Mouse (Mus musculus): ENCODE data around the gene Kif14. TPM values are rescaled to one million over a fixed set of nuclear protein-coding genes. Genes with fewer than 3 reads are reported as not detected.
"Not testable (repeated sequence)": the region's sequence is repeated elsewhere in the genome, so short reads cannot be mapped to it uniquely, and the experiment has no call there.

Kif14 gene
- total RNA-seq, 2 experiments from 2014 or later = 0.19 to 0.20 TPM

DNA sequence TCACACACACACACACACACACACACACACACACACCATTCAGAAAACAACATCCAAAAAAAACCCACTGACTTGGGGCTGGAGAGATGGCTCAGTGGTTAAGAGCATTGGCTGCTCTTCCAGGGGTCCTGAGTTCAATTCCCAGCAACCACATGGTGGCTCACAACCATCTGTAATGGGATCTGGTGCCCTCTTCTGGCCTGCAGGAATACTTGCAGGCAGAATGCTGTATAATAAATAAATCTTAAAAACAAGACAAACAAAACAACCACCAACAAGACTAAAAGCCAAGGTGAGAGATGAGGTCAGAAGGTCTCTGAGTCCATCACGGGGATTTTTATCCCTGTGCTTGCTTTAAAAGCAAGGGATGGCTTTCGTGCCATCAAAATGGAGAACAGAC lies 90.5 kb downstream of the Kif14 start:
- DNase-seq = not testable (repeated sequence)

DNA sequence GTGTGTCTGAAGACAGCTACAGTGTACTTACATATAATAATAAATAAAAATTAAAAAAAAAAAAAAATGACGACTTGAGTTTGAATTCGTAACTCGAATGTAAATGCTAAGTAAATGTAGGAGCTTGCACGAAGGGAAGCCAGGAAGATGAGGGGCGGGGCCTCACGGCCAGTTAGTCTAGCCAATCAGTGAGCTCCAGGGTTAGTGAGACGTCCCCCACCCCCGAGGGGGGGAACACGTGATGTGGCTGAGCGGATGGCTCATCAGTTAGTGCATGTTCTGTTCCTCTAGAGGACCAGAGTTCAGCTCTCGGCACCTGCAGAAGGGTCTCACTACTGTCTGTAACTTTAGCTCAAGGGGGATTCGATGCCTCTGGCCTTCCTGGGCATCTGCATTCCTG lies 91.3 kb downstream of the Kif14 start:
- DNase-seq = no peak

DNA sequence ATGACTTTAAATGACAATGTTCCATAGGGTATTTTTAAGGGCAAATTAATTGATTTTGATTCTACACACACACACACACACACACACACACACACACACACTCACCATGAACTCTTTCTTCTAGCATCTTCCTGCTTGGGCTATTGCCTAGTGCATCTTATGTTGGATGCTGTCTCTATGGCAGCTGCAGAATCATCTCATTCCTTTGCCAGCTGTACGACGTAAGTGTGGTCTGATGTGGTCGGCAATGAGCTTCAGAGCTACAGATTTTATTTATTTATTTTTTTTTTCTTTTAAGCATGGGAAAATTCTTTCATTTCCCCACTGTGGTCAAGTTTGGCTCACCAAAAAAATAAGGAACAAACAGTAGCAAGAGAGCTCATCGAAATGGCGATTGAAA lies 92.6 kb downstream of the Kif14 start:
- no peak for DNase-seq

DNA sequence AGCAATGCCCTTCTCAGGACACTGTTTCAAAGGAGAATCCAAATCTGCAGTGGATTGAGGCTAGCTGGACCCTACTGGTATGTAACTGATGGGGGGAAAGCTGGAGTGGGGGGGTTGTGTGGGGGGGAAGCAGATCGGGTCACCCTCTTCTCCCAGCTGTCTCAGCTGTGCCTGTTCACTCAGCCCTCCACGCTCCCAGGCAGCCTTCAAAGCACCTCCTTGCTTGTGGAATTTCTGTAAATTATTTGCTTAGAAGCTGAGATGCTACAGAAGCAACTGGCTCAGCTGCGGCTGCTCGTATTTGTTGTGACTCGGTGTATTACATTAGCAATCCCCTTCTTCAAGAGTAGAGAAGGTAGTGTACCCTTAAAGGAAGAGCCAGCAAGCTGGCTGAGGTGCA lies 93.1 kb downstream of the Kif14 start:
- DNase-seq = no peak

DNA sequence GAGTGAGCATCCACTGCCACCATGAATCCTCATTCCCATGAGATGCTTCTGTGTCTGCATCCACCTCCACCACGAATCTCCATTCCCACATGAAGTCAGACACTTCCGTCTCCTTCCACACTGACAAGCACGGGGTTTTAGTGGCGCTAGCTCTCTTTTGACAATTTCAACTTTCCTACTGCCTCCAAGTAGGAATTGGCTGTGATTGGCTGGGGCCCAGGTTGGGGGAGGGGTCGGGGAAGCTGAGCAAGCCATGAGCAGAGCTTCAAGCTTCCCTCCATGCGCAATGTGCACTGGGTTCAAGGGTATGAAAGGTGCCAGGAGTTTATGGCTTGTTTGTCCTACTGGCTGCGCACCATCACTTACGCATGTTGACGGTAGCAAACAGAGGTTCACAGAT lies 93.6 kb downstream of the Kif14 start:
- DNase-seq = no peak

DNA sequence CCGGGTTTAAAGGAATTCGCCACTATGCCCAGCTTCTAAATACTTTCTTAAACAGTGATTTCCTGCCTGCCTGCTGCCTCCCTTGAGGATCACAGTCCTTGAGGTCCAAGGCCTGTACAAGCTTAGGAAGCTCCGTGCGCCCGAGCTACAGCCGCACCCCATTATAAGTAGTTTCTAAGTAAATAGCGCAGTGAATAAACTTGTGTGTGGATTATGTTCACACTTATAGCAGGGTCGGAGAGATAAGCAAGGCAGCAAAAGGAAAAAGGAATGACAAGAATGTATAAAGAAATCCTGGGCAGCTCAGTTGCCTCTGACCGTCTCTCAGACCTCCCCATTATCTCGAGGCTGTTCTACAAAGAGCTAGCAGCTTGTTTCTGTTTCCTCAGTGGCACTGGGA lies 95.7 kb downstream of the Kif14 start:
- no peak for DNase-seq

DNA sequence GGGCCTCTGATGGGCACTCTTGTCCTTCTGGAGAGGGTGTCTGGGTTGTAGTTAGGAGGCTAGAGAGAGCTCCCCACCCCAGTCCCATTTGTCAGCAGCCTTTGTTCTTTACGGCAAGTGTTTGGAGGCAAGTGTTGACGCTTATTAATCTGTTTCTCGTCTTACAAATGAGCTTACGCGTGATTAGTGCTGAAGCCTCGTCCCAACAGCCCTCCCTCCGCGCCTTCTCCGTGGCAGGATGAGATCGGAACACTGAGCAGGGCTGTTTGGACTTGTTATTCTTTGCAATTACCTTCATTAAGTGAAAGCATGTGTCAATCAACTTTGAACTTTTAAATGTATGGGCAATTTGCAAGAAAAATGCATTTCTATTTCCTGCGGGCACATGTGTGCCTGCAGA lies 97.0 kb downstream of the Kif14 start:
- DNase-seq = no peak

DNA sequence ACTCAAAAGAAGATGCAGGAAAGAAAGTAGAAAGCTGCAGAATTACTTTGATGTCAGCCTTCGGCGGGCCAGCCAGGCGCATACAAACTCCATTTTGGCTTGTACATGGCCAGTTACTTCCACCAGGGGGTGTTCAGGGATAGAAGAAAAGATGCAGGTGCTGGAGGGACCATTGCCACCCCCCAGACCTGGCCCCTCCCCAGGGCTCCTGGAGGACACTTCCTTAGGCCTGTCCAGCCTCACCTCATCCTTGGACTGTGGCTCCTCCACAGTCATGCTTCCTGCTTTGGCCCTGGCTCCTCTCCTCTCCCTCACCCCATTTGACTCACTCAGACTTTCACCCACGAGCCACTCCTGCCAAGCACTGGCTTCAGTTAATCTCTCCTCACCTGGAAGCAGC lies 98.8 kb downstream of the Kif14 start:
- no peak for DNase-seq

DNA sequence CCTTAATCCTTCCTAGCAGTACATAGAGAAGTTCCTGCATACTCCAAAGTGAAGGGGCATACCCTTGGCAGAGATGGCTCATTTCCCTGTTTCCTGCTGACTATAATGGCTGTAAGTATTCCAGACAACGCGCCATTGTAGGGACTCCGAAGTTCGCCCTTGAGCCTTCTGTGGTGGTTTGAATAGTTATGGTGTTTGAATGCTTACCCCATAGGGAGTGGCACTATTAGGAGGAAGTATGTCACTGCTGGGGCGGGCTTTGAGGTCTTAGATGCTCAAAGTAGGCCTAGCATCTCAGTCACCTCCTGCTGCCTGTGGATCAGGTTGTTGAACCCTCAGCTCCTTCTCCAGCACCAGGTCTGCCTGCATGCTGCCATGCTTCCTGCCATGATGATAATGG lies 100.2 kb downstream of the Kif14 start:
- no peak for DNase-seq

DNA sequence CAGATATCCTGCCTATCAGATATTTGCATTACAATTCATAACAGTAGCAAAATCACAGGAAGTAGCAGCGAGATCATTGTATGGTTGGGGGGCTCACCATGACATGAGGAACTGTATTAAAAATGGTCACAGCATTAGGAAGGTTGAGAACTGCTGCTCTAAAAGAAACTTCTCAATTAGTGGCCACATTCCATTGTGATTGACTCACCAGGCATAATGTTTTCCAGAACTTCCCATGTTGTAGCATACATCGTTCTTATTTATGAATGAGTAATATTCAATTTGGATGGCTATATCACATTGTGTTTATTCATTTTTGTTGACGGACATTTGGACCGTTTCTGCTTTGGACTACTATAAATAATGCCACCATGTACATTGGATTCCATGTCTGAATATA lies 101.5 kb downstream of the Kif14 start:
- no peak for DNase-seq

DNA sequence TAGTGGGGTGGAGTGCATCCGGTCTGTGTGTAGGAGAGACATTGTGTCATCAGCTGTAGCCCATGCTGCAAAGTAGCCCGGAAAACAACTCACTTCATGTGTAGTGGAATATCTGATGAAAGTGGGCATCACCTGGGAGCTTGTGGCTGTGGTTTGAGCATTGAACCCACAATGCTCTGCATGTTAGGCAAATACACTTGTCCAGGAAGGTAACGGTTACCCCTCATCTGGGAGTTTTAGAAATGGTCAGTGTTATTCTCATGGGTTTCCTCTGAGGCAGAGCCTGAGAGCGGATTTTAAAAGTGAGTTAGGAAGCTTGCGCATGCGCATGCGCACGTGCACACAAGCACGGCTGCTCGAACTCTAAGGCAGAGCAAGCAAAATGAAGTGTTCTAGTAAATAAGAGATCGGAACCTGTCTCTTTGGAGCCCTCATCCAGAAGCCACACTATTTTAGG lies 102.6 kb downstream of the Kif14 start:
- DNase-seq = no peak

DNA sequence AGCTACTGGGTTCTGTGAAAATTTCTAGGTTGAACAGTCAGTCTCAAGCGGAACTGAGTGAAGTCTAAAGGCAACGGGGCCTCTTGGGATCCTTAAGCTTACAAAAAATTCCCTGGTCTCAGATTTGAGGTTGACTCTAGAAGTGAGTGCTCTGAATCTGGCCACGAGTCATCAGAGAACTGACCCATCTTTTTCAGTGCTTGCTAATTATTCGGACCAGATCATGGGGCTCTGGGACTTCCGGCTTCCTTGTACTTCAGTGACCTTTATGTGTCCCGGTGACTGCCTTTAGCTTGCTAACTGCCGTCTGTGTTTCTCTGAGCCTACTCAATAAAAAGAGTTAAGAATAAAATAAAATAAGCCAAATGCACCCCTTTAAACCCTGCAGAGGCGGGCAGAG lies 103.1 kb downstream of the Kif14 start:
- DNase-seq = no peak

DNA sequence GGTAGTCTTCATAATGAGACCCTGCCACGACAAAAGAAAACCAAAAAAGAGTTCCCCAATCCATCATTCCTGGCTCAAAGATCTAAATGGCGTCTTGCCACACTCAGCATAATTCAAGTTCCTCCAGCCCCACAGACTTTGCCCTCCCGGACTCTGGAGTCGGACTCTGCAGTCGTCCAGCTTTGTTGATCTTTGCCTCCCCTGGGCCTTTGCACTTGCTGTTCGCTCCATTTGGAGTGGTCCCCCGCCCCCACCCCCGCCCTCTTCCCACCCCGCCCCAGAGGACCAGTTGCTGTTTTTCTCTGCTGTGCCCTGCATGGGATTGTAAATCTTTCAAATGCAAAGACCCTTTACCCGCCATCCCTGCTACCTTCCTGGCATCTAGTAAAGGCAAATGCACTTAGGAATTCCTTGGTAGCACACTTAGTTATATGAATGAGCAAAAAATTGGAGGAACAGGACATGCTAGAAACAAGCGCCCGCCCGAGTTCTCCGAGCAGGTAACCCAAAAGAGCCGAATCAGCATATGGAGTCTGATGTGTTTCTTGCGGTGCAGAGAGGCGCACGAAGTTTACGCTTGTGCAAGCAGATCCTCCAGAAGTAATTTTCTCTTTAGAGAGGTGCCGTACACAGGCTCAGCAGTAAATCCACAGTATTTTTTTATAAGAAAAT lies 103.6 kb downstream of the Kif14 start:
- no peak for DNase-seq

DNA sequence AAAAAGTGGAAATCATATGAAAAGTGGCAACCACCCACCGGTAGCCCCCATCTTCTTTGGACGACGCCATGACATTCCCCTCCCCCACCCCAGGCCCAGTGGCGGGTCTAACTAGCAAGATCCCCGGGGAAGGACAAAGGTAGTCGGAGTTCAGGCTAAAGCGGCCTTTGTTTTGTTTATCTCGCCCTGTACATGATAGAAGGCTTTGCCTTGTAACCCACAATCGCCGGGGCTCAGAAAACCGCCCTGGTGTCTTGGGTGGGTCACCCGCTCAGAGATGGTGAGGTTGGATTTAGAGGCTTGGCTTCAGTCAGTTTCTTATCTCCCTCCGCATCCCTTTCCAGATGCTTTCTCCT lies 104.1 kb downstream of the Kif14 start:
- no peak for DNase-seq

DNA sequence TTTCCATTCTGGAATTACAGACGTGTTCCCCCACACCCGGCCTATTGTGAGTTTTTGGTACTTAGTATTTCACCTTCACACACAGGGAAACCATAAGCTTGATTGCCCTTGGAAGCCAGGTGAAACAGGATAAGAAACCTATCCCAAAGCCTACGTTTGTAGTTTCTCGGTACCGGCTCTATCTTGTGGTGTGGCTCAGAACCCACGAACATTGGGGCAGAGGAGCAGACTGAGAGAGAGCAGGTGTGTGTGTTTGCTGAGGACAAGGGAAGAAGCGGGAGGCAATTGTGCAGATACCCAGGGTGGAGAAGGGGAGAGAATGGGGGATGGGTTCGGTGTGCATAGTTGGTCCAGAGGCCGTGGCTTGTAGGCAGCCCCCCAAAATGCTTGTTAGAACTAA lies 104.8 kb downstream of the Kif14 start:
- no peak for DNase-seq

DNA sequence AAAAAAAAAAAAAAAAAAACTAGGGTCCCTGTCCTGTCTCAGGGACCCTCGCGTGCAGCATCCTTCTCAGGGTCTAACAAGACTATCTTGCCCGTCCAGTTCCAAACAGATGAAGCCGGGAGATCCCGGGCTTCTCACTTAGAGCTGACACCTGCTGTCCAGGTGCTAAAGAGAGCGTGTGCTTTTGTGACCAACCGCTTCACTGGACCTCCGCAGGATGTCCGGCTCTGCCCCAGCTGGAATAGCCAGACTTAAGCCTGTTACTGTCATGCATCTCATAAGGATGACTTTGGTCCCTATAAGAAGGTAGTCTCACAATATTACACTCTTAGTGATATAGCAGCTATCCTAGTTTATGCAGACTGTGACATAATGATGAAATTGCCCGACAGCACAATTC lies 105.4 kb downstream of the Kif14 start:
- DNase-seq = no peak

DNA sequence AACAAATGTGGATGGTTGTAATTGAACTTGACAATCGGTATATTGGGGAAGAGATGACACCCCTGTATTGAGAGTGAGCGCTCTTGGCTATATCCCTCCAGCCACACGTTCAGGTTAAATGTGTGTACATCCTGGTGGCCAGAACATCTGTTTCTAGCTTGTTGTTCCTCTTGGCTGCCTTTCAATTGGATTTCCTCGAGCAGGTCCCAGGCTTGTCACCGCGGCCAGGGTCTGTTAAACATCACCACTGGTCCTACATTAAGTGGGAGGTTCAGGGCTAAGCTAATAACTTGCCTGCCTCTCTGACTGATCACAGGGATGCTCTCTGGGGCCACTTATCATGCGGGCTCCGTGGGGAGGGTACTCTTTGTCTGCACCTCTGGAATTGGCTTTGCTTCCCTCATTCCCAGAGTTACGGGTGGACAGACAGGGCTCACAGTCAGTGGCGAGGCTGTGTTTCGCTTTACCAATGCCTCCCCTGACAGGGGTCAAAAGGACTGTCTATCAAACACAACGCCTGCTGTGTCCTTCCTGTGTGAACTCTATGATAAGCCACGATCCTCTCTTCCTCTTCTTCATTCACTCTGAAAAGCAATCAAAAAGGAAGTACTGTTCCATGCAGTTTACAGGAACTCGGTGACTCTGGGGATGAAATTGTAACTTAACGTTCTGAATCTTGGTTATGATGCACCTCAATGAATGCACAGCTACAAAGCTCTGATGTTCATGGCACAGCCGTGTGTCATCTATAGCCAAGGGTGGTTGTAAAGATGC lies 111.9 kb downstream of the Kif14 start:
- no peak for DNase-seq

DNA sequence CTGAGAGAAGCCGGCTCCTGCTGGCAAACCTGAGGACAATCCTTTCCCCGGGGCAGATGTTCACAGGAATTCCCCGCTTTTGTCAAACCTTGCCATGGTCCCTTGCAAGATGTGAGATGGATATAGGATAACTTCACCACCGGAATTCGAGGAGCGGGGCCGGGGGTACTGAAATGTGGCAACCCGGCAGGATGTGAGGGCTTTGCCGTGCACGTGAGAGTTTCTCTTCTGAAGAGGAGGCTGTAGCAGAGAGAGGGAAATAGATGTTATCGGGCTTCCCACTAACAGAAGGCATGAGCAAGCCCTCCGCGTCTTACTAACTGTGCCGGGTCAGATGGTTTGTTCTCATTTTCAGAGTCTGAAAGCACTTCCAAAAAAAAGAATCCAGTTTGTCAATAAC lies 113.2 kb downstream of the Kif14 start:
- DNase-seq = no peak

DNA sequence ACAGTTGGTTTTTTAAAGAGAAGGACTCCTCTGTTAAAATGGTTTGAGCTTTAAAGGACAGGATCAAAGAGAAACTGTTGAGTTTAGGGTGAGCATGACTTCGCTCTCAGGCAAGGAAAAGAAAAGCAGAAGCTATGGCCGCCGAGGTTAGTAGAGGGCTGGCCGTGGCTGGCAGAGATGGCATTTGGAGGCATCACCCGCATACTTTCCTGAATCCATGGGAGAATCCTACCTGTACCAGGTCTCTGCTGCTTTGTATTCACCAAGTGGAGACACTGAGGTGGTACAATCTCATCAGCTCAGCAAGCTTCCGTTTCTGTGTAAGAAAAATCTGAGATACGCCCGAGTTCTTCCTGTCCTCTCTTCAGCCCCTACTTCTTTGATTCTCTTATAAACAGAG lies 114.1 kb downstream of the Kif14 start:
- no peak for DNase-seq

Other genes starting within 250 kb of the Kif14 start
- gene Inava, start 232.1 kb upstream of the Kif14 start, total RNA-seq (2021) = not detected
- gene Gpr25, start 205.5 kb upstream of the Kif14 start, total RNA-seq (2021) = not detected
- 10 to 100 TPM; 10.9 to 11.5 TPM for gene Camsap2, start 120.2 kb upstream of the Kif14 start, total RNA-seq (2021)
- 10 to 100 TPM; 11.8 to 13.6 TPM for gene Ddx59, start 51.1 kb upstream of the Kif14 start, total RNA-seq (2021)
- gene Zfp281, start 158.6 kb downstream of the Kif14 start, total RNA-seq (2021) = 10 to 100 TPM in 1 of 2 experiments, 1 to 10 TPM in 1; 8.3 to 10.2 TPM

All from gastrocnemius, postnatal 25 days (tissue).